Mouse (Mus musculus): ENCODE results near the gene Mpig6b.

Mpig6b gene

GRCm38 (mm10) chr17:35058911-35059892, 6.8 kb downstream of the Mpig6b start, which contains the start of gene Ddah2:
Gene Ddah2, plus strand, starts transcription at chr17:35059035.
- peak; percentile 99 for DNase-seq

- DNase-seq, result peak; percentile 95
These were observed 7.7 kb downstream of the Mpig6b start for GRCm38 (mm10) chr17:35058316-35058715.

DNA sequence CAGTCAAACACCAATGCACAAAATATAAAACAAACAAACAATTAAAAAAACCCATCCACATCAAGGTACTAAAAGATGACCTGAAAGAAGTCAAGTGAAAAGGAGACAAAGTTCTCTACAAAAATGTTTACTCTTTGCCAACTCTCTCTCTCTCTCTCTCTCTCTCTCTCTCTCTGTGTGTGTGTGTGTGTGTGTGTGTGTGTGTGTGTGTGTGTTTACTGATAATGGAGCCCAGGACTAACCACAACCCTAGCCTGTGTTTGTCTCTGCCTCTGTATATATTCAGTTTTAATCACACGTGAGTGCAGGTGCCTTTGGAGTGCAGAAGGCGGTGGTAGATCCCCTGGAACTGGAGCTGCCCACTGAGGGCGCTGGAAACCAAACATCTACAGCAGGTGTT, 8.9 kb downstream of the Mpig6b start:
- DNase-seq, result no peak

GRCm38 (mm10) chr17:35055691-35056495, 10.1 kb downstream of the Mpig6b start:
- DNase-seq, result peak; percentile 94

DNA sequence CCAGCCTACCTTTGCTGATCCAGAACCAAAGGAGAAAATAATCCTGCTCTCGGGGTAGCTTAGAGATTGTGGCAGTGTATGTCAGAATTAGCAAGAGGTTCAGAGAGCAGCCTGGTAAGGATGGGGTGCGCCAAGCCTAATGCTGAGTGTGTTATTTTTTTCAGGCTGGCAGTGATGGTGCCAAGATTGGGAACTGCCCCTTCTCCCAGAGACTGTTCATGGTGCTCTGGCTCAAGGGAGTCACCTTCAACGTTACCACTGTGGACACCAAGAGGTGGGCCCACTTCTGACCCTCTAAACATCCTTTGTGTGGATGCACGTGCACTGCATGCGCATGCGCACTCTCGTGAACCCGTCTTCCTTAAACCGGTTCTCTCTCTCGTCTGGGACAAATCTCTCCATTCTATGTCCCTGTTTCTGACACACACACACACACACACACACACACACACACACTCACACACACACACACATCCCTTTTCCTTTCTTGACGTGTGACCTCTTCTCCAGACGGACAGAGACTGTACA, 13.6 kb downstream of the Mpig6b start:
- peak; percentile 92 for DNase-seq

DNA sequence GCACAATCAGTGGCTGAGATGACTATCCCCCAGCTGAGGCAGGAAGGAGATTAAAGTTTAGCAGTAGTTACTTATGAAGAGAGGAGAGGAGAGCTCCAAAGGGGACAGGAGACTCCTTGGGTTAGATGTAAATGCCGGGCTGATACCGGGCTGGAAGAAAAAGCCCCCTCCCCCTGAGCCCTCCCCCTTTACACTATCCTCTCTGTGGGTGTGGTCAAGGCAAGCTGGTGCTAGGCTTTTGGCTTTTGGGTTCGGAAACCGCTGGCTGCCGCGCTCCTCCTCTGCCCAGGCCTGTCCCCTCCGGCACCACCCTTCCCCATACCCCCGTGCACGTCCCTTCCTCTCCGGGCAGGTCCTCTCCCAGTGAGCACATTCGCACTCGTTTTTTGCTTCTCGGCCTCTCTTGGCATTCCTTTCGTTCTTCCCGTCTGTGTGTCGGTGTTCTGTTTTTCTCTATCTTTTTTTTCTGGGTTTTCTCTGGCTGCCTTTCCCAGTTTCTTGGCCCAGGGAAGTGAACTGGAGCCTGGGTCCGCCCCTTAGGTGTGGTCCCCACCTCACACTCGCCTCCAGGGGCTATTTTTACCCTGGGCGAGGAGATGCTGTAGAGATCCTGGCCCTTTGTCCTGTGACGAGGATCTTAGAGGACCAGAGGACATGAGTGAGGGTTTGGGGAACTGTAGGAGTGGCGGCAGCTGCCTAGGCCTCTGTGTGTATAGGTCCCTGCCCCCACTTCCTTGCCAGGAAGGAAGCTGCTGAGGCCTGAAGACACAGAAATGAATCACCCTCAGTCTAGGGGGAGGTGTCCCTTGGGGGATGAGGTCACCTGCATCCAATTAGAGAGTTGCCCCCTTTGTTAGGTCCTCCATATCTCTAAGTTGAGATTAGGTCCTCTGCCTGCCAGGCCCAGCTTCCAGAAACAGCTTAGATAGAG, 14.6 kb downstream of the Mpig6b start:
- DNase-seq, result peak; percentile 99

DNA sequence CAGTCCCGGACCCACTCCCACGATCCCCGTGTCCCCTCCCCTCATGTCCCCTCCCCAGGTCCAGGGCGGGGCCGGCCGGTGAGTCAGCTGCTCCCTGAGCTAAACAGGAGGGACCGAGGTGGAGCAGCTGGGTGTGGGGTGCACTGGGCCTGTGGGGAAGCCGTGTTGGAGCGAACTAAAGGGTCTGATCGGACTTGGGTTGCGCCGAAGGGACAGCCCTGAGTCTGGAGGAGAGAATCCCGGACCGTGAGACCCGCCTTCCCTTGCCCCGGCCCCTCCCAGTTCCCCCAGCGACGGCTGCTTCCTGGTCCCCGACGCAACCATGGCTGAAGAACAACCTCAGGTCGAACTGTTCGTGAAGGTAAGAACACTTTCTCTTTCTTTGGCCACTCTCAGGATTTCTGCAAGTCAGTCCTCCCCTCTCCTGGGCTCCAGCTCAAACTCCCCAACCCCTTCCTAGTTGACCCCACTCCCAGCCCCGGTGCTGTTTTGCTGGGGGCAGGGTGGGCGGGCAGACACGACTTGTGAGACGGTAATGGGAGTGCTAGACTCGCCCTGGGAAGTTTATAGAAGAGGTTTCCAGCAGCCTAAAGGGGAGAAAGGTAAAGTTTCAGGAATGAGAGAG, 15.7 kb downstream of the Mpig6b start:
- DNase-seq, result peak; percentile 99

GRCm38 (mm10) chr17:35049561-35050016, 16.4 kb downstream of the Mpig6b start, which contains the start of gene Clic1:
Gene Clic1, plus strand, starts transcription at chr17:35049966.
- peak; percentile 98 for DNase-seq

- peak; percentile 87 for DNase-seq
These were observed 17.0 kb downstream of the Mpig6b start for GRCm38 (mm10) chr17:35048932-35049440.

DNA sequence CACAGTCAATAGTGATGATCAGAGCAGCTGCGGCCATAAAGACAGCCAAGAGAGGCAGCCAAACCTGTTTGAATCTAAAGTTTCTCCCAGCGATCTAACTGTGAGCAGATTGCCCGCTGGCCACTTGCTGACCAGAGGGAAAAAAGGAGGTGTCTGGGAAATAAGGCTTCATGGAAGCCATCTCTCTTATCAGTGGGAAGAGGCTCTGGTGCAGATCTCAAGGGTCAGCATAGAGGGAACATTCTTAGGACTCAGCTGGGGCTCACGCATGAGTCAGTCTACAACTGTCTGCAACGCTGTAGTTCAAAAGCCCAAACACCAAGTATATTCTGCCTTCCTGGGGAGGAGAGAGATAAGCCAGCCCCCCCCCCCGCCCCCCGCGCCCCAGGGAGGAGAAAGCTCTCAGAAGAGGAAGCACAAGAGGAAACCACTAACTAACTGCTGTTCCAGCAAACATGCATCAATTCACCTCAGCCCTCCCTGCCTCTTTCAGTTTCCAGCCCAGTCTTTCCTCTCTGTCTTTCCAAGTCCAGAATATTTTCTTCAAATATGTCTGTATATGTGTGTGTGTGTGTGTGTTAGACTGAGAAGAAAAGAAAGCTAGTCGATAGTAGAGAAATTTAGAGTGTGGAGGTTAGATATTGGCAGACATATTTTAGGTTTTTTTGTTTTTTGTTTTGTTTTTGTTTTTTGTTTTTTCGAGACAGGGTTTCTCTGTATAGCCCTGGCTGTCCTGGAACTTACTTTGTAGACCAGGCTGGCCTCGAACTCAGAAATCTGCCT, 17.6 kb downstream of the Mpig6b start:
- DNase-seq, result peak; percentile 95

DNA sequence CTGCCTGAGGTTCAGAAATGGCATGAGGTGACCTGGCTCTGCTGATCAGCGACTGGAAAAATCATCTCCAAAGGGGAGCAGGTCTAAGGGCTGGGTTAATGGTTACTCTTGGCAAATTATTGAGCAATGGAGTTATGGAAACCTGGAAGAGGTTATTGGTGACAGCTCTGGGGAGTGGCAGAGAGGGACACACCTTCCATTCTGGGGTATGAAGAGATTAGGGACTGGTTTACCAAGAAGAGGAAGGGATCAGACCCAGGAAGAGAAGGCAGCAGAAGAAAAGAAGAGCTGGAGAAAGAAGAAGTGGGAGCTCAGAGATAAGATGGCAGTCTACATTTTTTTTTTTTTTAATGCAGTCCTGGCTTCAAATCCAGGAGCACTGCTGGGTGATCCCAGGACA, 18.3 kb downstream of the Mpig6b start:
- DNase-seq, result peak; percentile 86

GRCm38 (mm10) chr17:35046681-35047455, 19.1 kb downstream of the Mpig6b start, which contains the start of gene Msh5:
Gene Msh5, minus strand, starts transcription at chr17:35046745.
- peak; percentile 100 for DNase-seq

DNA sequence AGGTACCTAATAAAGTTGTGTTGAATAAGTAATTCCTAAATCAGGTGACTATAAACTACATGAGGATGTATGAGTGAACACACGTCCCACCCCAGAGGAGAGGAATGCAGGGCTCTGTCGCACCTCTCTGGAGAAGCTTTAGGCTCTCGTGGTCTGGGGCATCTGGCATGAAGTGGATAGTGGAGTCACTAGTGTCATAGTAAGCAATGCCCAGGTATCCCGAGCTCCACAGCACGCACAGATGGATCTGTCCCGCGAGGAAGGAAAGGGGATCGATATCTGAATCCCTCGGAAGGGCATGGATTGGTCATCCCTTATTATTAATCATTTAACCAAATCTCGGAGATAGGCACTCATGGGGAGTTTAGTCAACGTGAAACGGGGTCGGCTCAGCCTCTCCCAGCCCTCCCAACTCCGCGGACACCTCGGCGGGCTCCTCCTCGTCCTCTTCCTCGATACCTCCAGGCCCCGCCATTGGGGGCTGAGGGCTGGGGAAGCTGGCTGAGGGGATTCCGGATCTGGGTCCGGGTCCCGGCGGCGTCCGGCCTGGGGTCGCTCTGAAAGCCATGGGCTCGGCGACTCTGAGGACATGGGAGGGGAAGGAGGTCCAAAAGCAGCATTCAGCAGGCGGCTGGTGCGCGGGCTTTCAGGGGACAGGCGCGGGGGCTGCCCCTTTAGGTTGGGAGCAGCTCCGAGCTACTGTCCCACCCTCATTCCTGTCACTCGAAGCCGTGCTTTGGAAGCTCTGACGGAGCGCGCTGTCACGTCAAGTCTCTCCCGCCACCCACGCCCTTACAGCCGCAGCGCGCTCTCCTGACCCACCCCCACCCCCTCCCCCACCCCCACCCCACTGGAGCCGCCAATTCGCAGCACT, 19.9 kb downstream of the Mpig6b start:
- DNase-seq, result no peak

DNA sequence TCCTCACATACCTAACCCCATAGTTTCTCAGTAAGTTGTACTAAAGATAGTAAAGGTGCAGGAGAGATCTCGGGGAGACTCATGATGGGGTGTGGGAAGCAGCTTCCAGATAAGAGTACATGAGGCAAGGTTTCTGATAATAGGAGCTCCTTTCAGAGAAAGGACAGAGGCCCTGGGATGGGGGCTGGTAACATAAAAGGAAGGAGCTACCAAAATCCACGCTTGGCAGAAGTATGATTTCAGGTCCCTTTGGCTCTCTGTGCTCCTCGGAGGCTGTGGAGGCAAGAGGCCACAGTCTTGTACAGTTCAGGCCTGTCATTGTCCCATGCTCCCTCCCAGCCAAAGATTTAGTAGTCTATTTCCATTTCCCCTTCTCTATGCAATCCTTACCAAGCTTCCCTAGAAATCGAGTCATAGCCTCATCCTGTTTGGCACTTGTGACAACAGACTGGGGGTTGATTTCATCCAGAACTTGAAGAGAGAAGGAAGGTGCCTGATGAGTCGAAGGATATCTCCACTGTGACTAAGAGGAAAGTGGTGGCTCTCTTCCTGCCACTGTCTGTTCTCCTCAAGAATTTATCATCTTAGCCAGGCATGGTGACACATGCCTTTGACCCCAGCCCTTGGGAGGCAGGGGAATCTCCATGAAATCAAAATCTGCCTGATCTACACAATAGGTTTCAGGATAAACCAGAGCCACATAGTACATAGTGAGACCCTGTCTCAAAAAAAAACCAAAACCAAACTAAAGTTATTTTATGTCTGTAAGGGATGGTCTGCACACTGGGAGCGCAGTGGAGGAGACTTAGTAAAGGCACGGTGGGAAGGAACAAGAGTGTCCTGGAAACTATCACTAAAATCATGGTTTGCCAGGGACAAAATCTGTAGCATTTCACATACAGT, 20.8 kb downstream of the Mpig6b start:
- DNase-seq, result peak; percentile 92

DNA sequence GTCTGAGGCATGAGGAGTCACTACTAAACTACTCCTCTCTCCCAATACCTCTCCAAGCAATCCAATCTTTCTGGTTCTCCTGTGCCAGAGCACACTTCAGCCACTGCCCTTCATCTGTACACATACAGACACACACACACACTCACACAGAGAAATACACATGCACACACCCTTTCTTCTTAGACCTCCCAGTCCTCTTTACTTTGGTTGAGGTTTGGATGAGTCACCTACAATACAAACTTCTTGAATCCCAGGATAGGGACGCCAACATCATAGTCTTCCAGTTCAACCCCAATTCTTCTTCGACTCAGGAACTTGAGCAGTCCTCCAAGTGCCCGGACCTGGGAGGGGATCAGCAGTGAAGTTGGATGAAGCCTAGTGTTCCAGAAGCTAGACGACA, 22.2 kb downstream of the Mpig6b start:
- DNase-seq, result no peak

DNA sequence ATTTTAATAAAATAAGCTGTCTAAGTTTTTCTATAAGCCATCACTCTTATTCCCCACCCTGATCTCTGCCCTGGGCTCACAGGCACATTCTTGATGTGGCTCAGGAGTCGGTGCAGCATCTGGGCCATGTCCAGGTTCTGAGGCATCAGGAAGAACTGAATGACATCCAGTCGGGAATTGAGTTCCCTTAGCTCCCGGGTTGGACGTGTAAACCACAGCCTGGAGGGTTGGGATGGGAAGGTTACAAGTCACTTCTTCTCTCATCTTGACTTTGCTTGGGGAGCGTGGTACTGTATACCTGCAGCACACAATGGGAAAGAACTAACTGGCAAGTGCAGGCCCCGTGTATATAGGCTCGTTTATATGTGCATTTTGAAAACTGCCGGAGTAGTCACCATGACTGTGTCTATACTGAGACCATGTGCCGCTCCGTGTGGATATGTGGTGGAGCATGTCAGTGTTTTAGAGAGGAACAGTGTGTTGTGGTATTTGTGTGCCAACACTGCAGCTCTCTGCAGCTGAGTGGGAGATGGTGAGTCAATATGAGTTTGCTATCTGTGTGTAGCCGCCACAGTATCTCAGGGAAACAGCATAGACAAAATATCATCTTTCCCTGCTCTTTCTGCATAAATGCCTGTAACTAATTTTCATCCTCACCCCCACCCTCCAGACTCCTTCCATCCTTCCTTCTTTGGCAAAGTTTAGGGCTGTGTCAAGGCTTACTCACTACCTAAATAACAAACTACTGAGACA, 26.7 kb downstream of the Mpig6b start:
- DNase-seq, result peak; percentile 83

GRCm38 (mm10) chr17:35034896-35035295, 31.1 kb downstream of the Mpig6b start:
- DNase-seq, result peak; percentile 79
